Mouse (Mus musculus) fat pad, adult 2 months (tissue): ENCODE data around the gene Atp2a1.
"Not testable (repeated sequence)": the region's sequence is repeated elsewhere in the genome, so short reads cannot be mapped to it uniquely, and the experiment has no call there.

Experiments used
- DNase-seq: peaks from one replicate; pipeline ENCODE4 v3.0.0-alpha.2; 2011; ENCODE audit warnings: low read depth, low spot score; ENCODE audit errors: extremely low read depth

Atp2a1 gene

GRCm38 (mm10) chr7:126417045-126417444 is 45.9 kb downstream of the Atp2a1 start:
- no peak for DNase-seq

GRCm38 (mm10) chr7:126416615-126417014 is 46.3 kb downstream of the Atp2a1 start:
- no peak for DNase-seq

- DNase-seq, result no peak
These were observed 48.2 kb downstream of the Atp2a1 start, which contains the start of gene Cd19 for GRCm38 (mm10) chr7:126414725-126415124. Gene Cd19, minus strand, starts transcription at chr7:126414889.

GRCm38 (mm10) chr7:126411061-126411460 is 51.8 kb downstream of the Atp2a1 start:
- DNase-seq, result no peak

- no peak for DNase-seq
These were observed 54.2 kb downstream of the Atp2a1 start for GRCm38 (mm10) chr7:126408686-126409085.

- not testable (repeated sequence) for DNase-seq
These were observed 60.4 kb downstream of the Atp2a1 start for GRCm38 (mm10) chr7:126402518-126402917.

- no peak for DNase-seq
These were observed 63.4 kb downstream of the Atp2a1 start for GRCm38 (mm10) chr7:126399548-126399947.

- no peak for DNase-seq
These were observed 65.1 kb downstream of the Atp2a1 start for GRCm38 (mm10) chr7:126397822-126398221.

GRCm38 (mm10) chr7:126397221-126397620 is 65.7 kb downstream of the Atp2a1 start:
- DNase-seq, result no peak

GRCm38 (mm10) chr7:126396298-126397119 is 66.4 kb downstream of the Atp2a1 start, which contains the start of gene Nfatc2ip:
Gene Nfatc2ip, minus strand, starts transcription at chr7:126396737.
- peak; percentile 96 for DNase-seq
